Mouse (Mus musculus) gastrocnemius, postnatal 14 days (tissue): ENCODE measurements around the gene Socs4. TPM values are rescaled to one million over a fixed set of nuclear protein-coding genes. Genes with fewer than 3 reads are reported as not detected.
A peak's percentile ranks its signal among the peaks of the same experiment; 100 is the strongest.
"Not testable (repeated sequence)": the region's sequence is repeated elsewhere in the genome, so short reads cannot be mapped to it uniquely, and the experiment has no call there.

Experiments used
- DNase-seq: peaks from one replicate; pipeline ENCODE4 v3.0.0; 2021; ENCODE audit warnings: mixed read lengths
- intact Hi-C: fragments of 180-260 bp; cut with DNase I; formaldehyde crosslinking; loops from one replicate; pipeline ENCODE4 v1.15.1; 2025; ENCODE audit warnings: low total_unique reads
- total RNA-seq, 2 experiments: library from RNA; stranded (reverse); gene quantifications; 2 replicates each; pipeline ENCODE4 v1.2.3; 2021

The Socs4 gene
- total RNA-seq, 2 experiments from 2014 or later, result 7.3 to 7.4 TPM

DNA sequence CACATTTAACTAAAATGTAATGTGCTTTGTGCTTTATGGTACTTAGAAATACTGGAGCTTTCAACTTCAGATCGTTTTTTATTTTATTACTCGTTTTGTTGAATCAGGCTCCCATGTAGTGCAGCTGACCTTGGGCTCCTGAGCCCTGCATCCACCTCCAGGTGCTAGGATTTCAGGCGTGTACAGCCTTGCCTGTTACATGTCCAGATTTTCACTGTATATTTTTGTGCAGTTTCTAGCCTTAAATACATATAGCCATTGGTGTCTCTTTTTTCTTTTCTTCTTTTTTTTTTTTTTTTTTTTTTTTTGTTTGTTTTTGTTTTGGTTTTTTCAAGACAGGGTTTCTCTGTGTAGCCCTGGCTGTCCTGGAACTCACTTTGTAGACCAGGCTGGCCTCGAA is 4.8 kb downstream of the Socs4 start:
- DNase-seq, result no peak
- intact Hi-C loops, result no loop called here

DNA sequence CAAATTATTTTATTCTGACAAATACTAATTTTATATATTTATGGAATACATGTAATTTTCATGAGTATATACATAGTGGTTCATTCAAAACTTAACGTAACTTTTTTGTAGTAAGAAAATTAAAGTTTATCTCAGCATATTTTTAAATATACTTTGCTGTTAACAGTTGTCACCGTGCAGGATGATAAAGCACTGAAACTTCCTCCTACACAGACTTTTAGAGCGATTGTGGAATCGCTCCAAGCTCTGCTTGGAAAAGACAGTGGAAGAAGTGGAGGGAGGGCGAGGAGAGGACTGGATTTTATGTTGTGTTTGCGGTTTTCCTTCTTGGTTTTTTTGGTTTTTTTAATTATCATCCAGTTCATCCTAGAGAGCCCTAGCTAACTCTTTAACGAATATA is 6.8 kb downstream of the Socs4 start:
- intact Hi-C loops, result no loop called here
- no peak for DNase-seq

DNA sequence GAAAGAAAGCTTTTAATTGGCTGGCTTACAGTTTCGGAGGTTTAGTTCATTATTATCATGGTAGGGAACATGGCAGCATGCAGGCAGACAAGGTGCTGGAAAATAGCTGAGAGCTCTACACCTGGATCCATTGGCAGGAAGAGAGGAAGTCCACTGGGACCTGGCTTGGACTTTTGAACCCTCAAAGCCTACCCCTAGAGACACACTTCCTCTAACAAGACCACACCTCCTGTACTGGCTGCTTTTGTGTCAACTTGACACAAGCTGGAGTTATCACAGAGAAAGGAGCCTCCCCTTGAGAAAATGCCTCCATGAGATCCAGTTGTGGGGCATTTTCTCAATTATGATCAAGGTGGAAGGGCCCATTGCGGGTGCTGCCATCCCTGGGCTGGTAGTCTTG is 8.5 kb downstream of the Socs4 start:
- intact Hi-C loops, result no loop called here
- DNase-seq, result no peak

DNA sequence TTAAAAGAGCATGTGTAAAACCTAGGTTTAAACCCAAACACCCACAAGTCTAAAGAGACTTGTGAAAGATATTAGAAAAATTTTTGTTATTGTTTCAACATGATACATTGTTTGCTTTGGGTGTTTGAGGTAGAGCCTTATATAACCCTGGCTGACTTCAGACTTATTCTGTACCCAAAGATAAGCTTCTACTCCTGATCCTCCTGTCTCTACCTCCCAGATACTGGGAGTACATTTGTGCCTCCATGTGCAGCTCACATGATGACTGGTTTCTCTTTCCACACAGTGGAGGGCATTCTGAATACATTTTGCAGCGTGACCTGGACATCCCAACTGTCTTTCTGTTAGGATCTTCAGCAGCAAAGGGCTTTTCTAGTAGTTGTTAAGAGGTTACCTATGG is 9.5 kb downstream of the Socs4 start:
- no peak for DNase-seq
- intact Hi-C loops, result no loop called here

DNA sequence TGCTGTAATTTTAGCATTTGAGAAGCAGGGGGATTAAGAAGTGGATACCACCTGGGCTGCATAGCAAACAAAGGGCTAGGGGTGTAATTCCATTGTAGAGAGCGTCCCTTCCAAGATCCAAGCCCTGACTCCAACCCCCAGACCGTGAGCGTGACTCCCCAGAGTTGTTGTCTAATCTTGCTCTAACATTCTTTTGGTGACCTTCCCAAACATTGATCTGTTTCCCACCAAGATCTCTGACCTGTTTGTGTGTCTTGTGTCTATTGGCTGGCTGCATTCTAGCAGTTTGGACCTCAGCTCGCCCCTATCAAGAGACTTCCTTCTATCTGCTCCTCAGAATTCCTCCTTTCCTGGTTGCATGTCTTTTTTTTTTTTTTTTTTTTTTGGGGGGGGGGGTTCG is 10.3 kb downstream of the Socs4 start:
- no peak for DNase-seq
- intact Hi-C loops, result no loop called here

DNA sequence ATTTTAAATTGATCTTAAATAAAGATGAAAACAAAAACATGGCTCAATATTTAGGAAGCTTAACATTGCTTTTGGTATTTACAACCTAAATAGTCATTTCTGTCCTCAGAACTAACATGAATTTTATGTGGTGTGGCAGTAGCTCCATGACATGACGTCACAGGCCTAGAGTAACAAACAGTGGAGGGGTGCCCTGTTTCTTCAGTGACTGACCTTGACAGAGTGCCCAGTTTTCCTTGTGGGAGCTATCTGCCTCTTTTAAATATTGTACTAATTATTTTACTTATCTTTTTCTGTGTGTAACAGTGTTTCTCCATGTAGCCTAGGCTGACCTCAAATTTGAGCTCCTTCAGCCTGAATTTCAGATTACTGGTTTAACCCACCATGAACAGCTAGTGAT is 15.0 kb downstream of the Socs4 start:
- intact Hi-C loops, result no loop called here
- no peak for DNase-seq

DNA sequence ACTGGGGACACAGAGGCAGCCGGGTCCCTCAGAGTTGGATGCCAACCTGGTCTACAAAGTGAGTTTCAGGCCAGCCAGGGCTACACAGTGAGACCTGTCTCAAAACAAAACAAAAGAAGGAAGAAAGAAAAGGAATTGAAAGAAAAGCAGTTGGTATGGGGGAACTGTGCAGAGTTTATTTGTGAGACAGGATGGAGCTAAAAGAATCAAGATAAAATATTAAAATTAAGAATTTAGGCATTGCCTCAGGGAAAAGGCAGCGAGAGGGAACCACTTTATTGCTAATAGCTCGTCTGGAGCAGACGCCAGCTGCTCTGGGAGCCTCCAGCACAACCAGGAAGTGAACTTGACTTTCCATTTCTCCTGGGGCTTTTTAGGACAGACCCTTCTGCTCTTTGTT is 17.4 kb downstream of the Socs4 start:
- intact Hi-C loops, result no loop called here
- no peak for DNase-seq

DNA sequence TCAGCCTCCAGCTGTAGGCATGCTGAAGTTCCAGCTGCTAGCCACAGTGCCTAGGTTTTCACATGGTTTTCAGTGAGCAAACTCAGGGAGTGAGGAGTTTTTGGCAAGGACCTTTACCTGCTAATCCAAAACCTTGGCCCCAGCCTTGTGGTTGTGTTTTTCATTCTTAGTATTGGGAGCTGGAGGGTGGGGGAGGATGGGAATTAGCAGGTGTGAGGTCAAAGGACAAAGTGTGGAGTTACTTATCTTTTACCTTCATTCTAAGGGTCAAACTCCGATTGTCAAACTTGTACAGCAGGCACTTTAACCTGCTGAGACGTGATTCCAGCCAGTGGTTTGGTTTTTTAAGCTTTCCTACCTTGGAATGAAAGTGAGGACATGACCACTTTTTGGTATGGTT is 19.5 kb downstream of the Socs4 start:
- intact Hi-C loops, result no loop called here
- DNase-seq, result no peak

DNA sequence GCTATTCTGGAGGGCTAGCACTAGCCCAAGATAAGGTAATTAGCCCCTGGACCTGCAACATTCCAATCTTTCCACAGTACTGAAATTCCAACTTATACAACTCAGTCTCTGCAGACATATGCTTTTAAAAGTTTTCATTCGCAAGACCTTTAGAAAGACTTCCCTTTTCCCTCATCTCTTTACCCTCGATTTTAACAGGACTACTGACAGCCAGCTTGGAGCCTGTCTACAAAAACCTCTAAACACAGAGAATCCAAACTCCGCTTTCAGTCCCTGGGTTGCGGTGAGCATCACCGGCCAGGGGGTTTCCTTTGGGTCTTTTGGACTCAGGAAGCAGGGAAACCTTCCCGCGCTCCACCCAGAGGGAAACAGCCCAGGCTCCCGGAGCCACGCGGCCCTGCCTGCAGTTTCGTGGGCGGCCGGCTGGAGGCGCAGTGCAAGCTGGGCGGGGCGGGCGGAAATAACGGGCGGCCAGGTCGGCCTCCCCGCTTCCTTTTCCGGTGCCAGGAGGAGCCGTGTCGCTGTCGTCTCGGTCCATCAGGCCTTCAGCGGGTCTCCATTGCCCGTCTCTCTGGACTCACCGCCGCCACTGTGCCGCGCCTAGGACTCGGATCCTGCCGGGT is 21.2 kb downstream of the Socs4 start, which contains the start of gene Mapk1ip1l:
Gene Mapk1ip1l, plus strand, starts transcription at position 482 of the 623 bp plus-strand sequence.
- intact Hi-C loops, result no loop called here

DNA sequence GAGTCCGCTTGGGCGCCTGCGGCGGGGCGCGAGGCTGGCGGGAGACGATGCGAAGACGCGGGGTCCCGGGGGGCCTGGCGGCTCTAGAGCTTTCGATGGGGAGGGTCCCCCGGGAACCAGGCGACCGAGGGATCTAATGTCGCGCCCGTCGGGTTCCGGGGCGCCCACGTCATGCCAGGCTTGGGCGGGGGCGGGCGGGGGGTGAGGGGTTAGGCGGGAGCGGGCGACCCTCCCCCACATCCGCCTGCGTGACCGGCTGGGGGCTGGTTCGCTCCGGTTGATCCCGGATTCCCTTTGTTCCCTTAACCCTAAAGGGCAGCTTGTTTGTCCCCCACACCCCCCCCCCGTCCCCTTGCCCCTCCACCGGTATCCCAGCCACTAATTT is 21.7 kb downstream of the Socs4 start:
- intact Hi-C loops, result no loop called here
- no peak for DNase-seq

More for the DNA sequence above, 21.2 kb downstream of the Socs4 start, which contains the start of gene Mapk1ip1l:
- DNase-seq, result peak; percentile 92

DNA sequence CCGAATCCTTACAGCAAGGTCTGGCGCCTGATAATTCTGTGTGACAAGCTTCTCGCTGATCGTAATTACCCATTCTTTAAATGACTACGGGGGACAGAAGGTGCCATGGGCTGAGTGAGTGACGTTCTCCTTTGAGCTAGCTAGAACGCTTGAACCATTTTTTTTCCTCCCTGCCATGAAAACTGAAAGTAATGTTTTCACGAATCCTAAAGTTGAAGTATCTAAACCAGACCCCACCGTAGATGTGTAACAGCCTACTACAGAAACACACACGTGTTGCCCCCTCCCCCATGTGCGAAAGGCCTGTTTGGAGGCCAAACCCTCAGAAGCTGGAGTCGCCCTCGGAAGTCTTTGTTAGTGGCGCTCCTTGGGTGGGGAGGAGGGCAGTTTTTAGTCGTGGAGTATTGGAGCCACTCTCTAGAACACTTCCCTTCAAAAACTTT is 22.1 kb downstream of the Socs4 start:
- intact Hi-C loops, result no loop called here
- peak; percentile 23 for DNase-seq

DNA sequence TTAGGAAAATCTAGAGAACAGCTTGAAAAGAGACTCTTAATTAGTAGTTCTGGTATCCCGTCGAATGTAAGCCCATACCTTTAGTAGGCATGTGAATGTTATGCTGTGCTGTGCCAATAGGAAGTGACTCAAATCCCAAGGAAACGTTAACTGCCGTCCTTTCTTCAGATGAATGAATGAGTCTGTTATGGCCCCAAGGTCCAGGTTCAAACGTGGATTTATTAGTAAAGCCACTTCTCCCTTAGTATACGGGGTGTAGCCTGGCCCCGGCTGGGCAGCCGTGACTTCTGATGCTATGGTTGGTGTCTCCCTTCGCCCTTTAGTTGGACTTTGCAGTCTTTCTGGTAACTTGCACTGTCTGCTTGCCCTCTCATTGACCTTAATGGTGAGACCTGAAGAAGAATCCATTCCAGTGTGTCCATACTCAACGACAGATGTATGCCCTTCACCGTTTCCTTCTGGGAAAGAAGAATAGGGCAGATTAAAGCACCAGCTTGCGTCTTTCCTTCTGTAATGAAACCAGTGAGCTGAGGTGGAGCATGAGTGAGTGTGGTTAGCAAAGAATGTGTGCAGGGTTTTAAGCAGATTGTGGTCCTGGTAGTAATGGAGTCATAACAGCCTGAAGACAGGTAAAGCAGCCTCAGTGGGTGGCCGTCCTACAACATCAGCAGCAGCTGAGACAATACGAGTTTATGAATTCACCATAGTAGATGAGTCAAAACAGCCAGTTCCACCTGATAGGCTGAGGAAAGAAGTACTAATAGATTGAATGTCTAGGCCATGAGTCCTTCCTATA is 26.4 kb downstream of the Socs4 start:
- DNase-seq, result no peak
- intact Hi-C loops, result no loop called here

DNA sequence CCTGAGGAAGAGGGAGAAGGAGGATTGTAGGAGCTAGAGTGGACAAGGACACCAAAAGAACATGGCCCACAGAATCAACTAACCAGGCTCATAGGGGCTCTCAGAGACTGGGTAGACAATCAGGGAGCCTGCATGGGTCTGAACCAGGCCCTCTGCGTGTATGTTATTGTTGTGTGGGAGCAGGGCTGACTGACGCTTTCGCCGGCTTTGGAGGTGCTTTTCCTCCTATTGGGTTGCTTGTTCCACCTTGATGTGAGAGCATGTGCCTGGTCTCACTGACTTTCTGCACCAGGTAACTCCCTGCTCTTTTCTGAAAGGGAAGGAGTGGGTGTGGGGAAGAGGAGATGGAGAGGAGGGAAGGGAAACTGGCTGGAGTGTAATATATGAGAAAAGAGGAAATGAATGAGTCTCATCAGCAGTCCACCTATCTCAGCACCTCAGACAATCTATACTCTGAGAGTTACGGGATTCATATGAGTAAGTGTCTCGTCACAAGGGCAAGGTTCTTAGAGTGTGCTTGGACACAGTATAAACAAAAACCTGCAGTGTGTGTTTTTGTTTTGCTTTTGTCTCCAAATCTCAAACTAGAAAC is 28.2 kb downstream of the Socs4 start:
- DNase-seq, result no peak
- intact Hi-C loops, result no loop called here

DNA sequence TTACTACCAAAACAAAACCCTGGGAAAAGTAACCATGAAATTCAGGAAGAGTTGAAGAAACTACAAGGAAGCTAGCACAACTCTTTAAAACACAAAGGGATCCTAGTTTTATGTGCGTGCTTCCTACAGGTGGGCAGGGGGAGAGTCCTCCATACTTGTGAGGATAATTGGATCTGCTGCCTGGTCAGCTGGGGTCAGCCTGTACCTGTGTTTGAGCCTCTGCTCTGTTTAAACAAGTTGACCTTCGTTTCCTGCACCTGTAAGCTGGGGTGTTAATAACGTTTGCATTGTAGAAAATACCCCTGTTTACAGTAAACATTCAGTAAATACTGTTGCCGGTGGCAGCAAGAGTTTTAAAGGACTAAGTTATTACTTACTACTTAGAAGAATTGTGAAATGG is 29.2 kb downstream of the Socs4 start:
- DNase-seq, result no peak

DNA sequence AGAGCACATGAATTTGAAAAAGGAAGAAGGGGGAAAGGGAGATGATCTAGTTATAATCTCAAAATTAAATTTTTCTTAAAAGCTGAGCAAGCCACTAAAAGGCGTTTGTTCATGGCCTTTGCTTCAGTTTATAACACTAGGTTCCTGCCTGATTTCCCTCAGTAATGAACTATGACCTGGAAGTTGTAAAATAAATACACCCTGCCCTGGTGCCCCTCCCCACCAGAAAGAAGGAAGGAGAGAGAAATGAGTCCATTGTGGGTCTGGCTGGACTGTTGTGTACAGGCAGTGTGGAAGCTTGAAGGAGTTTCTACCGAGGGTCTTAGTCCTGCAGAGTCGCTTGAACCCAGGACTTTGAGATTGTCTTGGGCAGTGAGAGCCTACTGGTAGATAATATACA is 30.9 kb downstream of the Socs4 start:
- DNase-seq, result no peak
- intact Hi-C loops, result no loop called here

More for the DNA sequence above, 29.2 kb downstream of the Socs4 start:
- intact Hi-C loops, result no loop called here

DNA sequence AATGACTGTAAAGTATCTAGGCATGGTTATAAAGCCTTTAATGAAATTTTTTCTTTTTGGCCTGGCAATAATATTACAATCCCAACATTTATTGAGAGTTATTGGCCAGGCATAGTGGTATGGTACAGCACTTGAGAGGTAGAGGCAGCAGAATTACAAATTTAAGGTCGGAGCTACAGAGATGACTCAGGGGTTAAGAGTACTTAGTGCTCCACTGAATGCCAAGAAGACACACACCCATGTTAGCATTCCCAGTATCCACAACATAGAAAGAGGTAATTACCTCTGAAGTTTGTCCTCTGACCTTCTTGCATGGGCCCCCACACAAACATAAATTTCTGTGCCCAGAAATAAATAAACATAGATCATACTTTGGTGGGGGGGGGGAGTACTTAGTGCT is 32.3 kb downstream of the Socs4 start:
- intact Hi-C loops, result no loop called here
- DNase-seq, result no peak

DNA sequence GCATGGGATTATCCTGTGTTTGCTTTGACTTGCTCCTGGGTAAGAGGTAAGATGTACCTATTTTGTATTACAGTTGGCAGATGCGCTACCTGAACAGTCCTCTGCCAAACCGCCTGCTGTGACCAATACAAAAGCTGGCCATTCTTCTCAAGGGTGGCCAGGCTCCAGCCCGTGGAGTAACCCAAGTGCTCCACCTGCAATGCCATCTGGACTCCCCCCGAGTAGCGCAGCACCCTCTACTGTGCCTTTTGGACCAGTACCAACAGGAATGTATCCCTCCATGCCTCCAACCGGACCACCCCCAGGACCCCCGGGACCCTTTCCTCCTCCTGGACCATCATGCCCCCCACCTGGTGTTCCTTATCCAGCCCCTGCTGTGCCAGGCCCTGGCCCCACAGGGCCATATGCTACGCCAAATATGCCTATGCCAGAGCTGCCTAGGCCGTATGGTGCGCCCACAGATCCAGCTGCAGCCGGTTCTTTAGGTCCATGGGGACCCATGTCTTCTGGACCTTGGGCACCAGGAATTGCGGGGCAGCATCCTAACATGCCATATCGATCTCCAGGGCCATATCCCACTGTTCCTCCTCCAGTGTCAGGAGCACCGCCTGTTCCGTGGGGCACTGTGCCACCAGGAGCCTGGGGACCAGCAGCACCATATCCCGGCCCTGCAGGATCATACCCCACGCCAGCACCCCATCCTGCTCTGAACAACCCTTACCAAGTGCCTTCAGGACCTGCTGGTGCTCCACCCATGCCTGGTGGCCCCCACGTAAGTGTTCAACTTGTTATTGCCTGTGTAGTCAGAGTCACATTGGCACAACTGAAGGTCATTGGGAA is 33.8 kb downstream of the Socs4 start:
- no peak for DNase-seq
- intact Hi-C loops, result no loop called here

DNA sequence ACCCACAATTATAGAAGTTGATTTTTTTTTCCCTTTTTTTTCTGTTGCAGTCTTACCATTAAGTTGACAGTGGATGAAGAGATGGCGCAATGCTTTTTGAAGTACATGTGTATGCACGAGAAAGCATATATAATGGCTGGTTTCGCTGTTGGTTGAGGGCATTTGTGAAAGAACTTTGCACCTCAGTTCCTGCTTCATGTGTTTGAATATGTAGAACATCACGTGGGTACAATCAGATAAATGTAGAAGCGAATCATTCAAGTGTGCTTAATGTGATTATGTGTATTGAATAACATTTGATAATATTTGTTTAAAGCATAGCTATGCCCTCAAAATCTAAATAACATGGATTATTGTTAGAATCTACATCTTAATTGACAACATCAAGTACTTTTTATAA is 42.6 kb downstream of the Socs4 start:
- no peak for DNase-seq
- intact Hi-C loops, result no loop called here

DNA sequence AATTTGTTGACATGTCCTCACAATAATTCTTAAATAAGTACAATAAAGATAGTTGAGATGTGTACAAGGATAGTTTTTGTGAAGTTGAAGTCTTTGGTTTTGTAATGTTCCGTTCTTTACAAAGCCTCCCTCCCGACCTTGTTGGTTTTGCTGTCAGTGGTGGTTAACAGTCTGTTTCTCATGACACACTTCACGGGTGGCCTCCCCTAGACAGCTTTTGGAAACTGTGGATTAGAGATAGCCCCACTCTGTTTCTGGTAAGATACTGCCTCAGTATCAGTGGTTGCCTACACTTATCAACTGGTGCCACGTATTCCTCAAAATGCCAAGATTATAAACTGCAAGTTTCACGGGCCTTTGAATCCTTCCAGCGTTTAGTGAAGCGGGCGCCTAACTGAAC is 44.9 kb downstream of the Socs4 start:
- DNase-seq, intact Hi-C loops: not testable (repeated sequence)
